Mouse (Mus musculus): ENCODE results near the gene Clec3b. TPM values are rescaled to one million over a fixed set of nuclear protein-coding genes. Genes with fewer than 3 reads are reported as not detected.

Gene Clec3b
- polyA plus RNA-seq, 1 experiment from 2014 or later, result 0.26 TPM

Other genes with a start within 250 kb of the Clec3b start
- 17.8 and 21.1 TPM in 2 replicates for gene Zfp105, start 227.9 kb upstream of the Clec3b start, polyA plus RNA-seq (2014; fragmentation: Nextera tagmentation; extraction: Ambion mirVana)
- 34.1 and 39.0 TPM in 2 replicates for gene 1110059G10Rik, start 199.9 kb upstream of the Clec3b start, polyA plus RNA-seq (2014; fragmentation: Nextera tagmentation; extraction: Ambion mirVana)
- 63.6 and 75.7 TPM in 2 replicates for gene Kif15, start 199.9 kb upstream of the Clec3b start, polyA plus RNA-seq (2014; fragmentation: Nextera tagmentation; extraction: Ambion mirVana)
- 24.8 and 24.9 TPM in 2 replicates for gene Tmem42, start 129.6 kb upstream of the Clec3b start, polyA plus RNA-seq (2014; fragmentation: Nextera tagmentation; extraction: Ambion mirVana)
- 0.87 TPM in 1 of 2 replicates, not detected in the other for gene Tgm4, start 116.2 kb upstream of the Clec3b start, polyA plus RNA-seq (2014; fragmentation: Nextera tagmentation; extraction: Ambion mirVana)
- 55.9 and 57.3 TPM in 2 replicates for gene Zdhhc3, start 37.7 kb upstream of the Clec3b start, polyA plus RNA-seq (2014; fragmentation: Nextera tagmentation; extraction: Ambion mirVana)
- 123 and 133 TPM in 2 replicates for gene Exosc7, start 37.7 kb upstream of the Clec3b start, polyA plus RNA-seq (2014; fragmentation: Nextera tagmentation; extraction: Ambion mirVana)
- 15.1 and 15.8 TPM in 2 replicates for gene Cdcp1, start 65.1 kb downstream of the Clec3b start, polyA plus RNA-seq (2014; fragmentation: Nextera tagmentation; extraction: Ambion mirVana)
- gene Tmem158, start 109.8 kb downstream of the Clec3b start, polyA plus RNA-seq (2014; fragmentation: Nextera tagmentation; extraction: Ambion mirVana), result 9.7 and 10.6 TPM in 2 replicates
- gene Lars2, start 216.0 kb downstream of the Clec3b start, polyA plus RNA-seq (2014; fragmentation: Nextera tagmentation; extraction: Ambion mirVana), result 1,824 and 1,882 TPM in 2 replicates

All from stomach, embryonic 14.5 days (tissue).